Mouse (Mus musculus) B cell, adult 2 months (primary cell): ENCODE data around the gene Prune1.
A peak's percentile ranks its signal among the peaks of the same experiment; 100 is the strongest.

ENCODE experiments used
- DNase-seq, 2 experiments: peaks; one replicate each; pipeline ENCODE4 v3.0.0; 2022

Gene Prune1

DNA sequence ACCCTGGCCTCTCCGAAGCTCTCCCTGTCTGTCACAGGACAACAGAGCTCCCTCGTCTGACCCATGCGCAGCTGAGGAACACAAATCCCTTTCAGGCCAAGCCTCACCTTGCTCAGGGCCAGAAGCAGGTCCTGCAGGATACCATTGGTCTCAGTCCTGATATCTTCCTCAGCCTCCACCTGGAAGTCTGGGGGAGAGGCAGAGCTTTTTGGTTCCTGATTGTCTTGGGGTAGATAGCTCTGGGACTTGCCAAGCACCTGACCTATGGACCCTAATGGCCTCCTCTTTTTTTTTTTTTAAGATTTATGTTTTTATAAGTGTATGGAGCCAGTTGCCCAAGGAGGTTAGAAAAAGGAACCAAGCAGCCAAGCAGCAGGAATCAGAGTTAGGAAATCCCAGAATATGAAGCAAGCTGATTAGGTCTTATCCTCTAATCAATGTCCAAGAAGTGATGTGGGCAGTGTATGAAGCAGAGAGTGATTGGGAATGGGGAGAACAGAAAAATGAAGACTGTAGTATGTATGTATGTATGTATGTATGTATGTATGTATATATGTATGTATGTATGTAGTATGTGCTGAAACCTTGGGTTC is 19.4 kb upstream of the Prune1 start:
- no peak for DNase-seq

DNA sequence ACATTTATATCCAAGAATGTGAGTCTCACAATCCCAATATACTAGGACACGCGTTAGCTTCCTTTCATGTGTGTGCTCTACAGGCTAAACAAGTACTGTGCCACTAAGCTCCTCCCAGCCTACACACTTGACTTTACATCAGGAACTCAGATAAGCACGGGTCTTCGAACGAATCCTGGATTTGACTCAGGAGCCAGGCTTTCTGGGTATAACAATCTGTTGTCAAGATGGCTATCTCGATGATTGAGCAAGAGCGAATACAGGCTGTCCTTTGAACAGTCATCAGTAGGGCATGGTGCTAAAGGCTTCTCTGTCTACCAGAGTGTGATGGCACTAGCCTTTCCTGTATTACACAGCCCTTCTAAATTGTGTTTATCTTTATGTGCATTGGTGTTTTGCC is 16.1 kb upstream of the Prune1 start:
- DNase-seq, result no peak

DNA sequence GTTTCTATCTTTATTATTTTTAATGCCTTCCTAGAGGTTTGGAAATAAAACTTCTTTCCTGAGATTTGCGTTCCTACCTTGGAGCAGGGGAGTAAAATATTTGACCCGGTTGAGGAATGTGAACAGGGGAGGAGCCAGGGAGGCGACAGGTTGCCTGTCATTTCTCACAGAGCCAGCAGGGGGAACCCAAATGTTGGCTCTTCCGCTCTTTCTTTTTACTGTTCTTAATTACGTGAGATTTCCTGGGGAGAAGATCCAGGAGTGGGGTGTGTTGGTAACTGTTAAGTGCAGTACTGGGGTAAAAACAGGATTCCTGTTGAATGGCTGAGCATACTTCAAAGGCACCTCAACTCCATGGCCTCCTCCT is 14.2 kb upstream of the Prune1 start:
- peak; percentile 65 to 66 for DNase-seq

GRCm38 (mm10) chr3:95295321-95296102 is 13.6 kb upstream of the Prune1 start:
- no peak for DNase-seq

DNA sequence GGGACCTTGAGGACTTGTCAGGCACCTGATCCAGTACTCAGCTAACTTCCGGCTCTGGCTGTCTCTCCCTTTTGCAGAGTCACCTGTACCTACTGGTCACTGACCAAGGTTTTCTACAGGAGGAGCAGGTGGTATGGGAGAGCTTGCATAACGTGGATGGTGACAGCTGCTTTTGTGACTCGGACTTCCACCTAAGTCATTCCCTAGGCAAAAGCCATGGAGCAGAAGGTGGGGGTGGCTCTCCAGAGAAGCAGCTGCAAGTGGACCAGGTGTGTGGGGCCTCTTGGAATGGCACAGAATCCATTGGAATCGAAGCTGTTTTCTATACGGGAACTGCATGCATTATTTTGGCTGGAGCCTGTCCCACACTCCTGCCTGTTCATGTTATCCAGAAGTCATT is 12.8 kb upstream of the Prune1 start:
- no peak for DNase-seq

- DNase-seq, result no peak
Measured at GRCm38 (mm10) chr3:95294316-95294715, 12.4 kb upstream of the Prune1 start.

DNA sequence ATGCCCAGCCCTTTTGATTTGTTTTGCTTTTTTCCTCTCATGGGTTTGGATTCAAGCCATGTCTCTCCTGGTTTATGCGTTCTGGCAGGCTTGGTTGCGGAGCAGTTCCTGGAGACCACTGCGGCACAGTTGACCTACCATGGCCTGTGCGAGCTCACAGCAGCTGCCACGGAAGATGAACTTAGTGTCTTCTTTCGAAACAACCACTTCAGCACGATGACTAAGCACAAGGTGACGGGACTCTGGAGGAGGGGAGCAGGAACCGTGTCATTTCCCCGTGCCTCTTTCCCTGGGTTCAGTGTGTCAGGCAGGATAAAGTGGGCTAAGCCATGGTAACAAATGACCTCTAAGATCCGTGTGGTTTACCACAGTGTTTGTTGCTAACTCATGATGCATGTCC is 11.7 kb upstream of the Prune1 start:
- no peak for DNase-seq

GRCm38 (mm10) chr3:95292899-95293298 is 11.0 kb upstream of the Prune1 start:
- no peak for DNase-seq

GRCm38 (mm10) chr3:95291041-95291440 is 9.2 kb upstream of the Prune1 start:
- DNase-seq, result no peak

GRCm38 (mm10) chr3:95290156-95290555 is 8.3 kb upstream of the Prune1 start:
- no peak for DNase-seq

DNA sequence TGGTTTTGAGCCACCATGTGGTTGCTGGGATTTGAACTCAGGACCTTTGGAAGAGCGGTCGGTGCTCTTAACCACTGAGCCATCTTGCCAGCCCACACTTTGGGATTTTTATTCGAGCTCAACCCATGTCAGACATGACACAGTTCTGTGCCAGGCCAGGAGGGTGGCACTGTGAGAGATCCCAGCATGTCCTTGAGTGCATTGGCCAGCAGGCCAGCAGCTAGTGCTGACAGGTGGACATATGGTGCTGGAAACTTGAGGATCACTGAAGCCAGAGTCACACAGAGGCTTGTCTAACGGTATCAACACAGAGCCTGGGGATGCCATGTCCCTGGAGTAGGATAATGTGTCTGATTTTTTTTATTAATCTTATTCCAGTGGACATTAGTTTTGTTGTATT is 7.5 kb upstream of the Prune1 start:
- DNase-seq, result no peak

- DNase-seq, result no peak
Measured at GRCm38 (mm10) chr3:95287541-95287940, 5.7 kb upstream of the Prune1 start.

- DNase-seq, result no peak
Measured at GRCm38 (mm10) chr3:95286510-95286909, 4.6 kb upstream of the Prune1 start.

- DNase-seq, result no peak
Measured at GRCm38 (mm10) chr3:95286011-95286410, 4.1 kb upstream of the Prune1 start.

DNA sequence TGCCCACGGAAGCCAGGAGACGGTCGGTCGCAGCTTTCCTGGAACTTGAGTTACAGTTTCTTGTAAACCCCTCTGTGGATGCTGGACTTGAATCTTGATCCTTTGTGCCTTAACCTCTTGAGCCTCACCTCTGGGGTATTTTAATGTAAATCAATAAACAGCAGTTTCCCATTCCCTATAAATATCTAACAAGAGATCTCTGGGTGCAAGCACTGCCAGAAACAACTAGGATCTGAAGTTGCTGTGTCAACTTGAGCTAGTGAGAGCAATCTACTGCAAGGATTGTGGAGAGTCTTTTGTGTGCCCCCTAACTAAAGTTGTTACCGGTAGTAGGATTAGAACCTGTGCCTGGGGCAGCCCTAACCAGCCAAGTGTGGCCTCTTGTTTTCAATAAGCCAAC is 3.5 kb upstream of the Prune1 start:
- DNase-seq, result no peak

GRCm38 (mm10) chr3:95284501-95285281 is 2.8 kb upstream of the Prune1 start:
- DNase-seq, result no peak

DNA sequence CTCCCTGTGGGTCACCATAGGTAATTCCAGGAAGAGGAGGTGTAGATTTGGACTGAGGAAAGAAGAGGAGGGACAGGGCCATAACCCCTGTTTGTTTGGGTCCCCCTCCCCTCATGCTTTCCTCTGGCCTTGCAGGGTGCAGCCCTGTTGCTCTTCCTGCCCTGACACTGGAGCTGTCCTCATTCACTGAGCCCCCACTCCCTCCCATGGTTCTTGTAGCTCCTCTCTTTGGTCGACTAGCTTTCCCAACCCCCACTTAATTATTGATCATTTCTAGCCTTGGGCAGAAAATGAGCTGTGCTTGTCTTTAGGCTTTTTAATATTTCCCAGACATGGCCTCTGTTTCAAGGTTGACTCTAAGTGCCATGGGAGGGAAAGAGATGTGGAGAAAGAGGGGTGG is 2.2 kb upstream of the Prune1 start:
- DNase-seq, result no peak

GRCm38 (mm10) chr3:95283589-95283941 is 1.7 kb upstream of the Prune1 start:
- no peak for DNase-seq

DNA sequence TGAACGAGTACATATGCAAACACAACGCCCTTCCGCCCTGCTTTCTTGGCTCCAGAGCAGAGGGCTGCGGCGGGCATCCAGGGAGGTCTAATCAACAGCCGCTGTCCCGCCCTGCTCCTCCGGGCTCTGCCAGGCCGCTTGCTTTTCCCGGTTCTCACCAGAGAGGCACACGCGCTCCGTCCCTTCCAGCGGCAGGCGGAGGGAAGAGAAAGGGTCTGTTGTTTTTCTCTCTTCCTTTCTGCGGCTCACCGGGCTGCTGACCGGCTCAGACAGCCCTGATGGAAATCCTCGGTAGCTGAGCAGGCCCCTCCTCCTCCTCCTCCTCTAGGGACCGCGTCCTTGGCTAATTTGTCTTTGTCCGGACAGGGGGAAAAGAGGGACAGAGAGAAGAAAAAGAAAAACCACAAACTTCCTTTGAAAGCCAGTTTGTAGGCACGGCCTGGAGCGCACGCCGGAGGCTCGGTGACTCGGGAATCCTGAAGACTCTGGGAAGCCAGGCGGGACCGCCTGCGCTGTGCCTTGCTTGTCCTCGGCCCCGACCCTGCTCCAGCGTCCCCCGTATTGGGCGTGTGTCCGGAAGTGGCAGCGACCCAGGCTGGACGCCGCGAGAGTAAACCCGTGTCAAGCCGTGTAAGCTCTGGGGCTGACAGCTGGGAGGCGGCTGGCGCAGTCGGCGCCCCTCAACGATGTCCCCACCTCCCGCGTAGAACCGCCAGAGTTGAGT is 1.2 kb upstream of the Prune1 start:
- DNase-seq, result peak; percentile 48 to 53

- DNase-seq, result peak; percentile 49 to 50
Measured at GRCm38 (mm10) chr3:95282381-95282864, 547 bp upstream of the Prune1 start.

DNA sequence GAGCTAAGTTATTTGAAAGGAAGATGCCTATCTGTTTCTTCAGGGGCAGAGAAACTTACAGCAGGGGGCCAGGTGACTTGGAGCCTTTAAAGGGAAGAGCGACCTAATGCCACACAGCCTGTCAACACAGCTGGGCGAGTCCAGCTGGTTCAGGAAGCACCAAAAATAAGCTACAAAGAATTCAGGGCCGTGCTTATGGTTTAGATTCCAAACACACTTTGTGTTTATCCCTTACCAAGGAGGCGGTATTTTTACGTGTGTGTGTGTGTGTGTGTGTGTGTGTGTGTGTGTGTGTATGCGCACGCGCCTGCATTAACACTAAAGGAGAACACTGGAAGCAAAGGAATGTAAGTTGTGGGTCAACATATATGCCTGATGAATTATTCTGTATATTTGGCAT is 1.1 kb downstream of the Prune1 start:
- DNase-seq, result peak; percentile 20 to 27

DNA sequence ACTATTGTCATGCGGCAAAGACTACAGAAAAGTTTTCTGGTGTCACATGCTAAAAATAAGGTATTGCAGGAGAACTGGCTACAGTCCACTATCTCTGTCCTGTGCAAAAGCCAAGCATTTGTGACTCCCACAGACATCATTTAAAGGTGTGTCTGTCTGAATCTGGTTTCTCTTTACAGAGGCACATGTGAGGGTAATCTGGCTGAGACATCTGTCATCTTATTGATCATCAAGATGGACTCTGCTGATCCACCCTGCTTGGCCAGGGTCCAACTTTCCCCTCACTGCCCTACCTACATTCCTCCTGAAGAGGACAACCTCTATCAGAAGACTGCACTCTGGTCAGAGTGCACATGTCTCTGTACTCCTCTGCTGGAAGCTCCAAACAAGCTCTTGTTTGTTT is 4.7 kb downstream of the Prune1 start:
- no peak for DNase-seq

- no peak for DNase-seq
Measured at GRCm38 (mm10) chr3:95276428-95276934, 5.4 kb downstream of the Prune1 start.
